Mouse (Mus musculus): Measurements from ENCODE around the gene 4930435E12Rik.

GRCm38 (mm10) chr16:38772906-38773496 lies 55.5 kb downstream of the 4930435E12Rik start:
- no peak for TF ChIP-seq CTCF (IDR thresholded peaks at IDR 0.05; ENCODE audit: low read depth)
- no peak for TF ChIP-seq EP300 (IDR thresholded peaks at IDR 0.05; ENCODE audit: low read depth)
